Mouse (Mus musculus) ES-CJ7 (cell line): ENCODE measurements at regions not wholly inside any gene's neighbourhood (a gene's known extent, or its start where the extent isn't known, plus 50 kb on each side); places are given as distances from the start of the nearest gene placed in this dataset.
A peak's percentile ranks its signal among the peaks of the same experiment; 100 is the strongest.

Source experiments
- DNase-seq: peaks from one replicate; pipeline ENCODE4 v3.0.0; 2011; ENCODE audit warnings: low read depth, low spot score

- DNase-seq = no peak
These were observed 243.8 kb upstream of the Il12b start for GRCm38 (mm10) chr11:44156081-44156480.

GRCm38 (mm10) chr11:44156490-44157345 lies 243.1 kb upstream of the Il12b start:
- DNase-seq = no peak

GRCm38 (mm10) chr11:44158236-44158635 lies 241.6 kb upstream of the Il12b start:
- no peak for DNase-seq

GRCm38 (mm10) chr11:44161734-44162418 lies 238.0 kb upstream of the Il12b start:
- DNase-seq = no peak

- no peak for DNase-seq
These were observed 236.8 kb upstream of the Il12b start for GRCm38 (mm10) chr11:44163049-44163448.

- DNase-seq = no peak
These were observed 236.1 kb upstream of the Il12b start for GRCm38 (mm10) chr11:44163748-44164147.

- DNase-seq = no peak
These were observed 235.7 kb upstream of the Il12b start for GRCm38 (mm10) chr11:44164186-44164585.

- DNase-seq = no peak
These were observed 232.0 kb upstream of the Il12b start for GRCm38 (mm10) chr11:44167724-44168500.

- DNase-seq = no peak
These were observed 227.4 kb upstream of the Il12b start for GRCm38 (mm10) chr11:44172478-44172877.

GRCm38 (mm10) chr11:44173196-44173595 lies 226.7 kb upstream of the Il12b start:
- no peak for DNase-seq

GRCm38 (mm10) chr11:44174548-44174947 lies 225.3 kb upstream of the Il12b start:
- no peak for DNase-seq

- DNase-seq = no peak
These were observed 220.2 kb upstream of the Il12b start for GRCm38 (mm10) chr11:44179711-44180110.

- no peak for DNase-seq
These were observed 216.0 kb upstream of the Il12b start for GRCm38 (mm10) chr11:44183823-44184222.

GRCm38 (mm10) chr11:44185218-44185890 lies 214.5 kb upstream of the Il12b start:
- DNase-seq = no peak

GRCm38 (mm10) chr11:44188202-44188601 lies 211.7 kb upstream of the Il12b start:
- no peak for DNase-seq

GRCm38 (mm10) chr11:44193806-44194205 lies 206.1 kb upstream of the Il12b start:
- no peak for DNase-seq

GRCm38 (mm10) chr11:44202716-44203115 lies 197.1 kb upstream of the Il12b start:
- DNase-seq = no peak

- no peak for DNase-seq
These were observed 195.5 kb upstream of the Il12b start for GRCm38 (mm10) chr11:44204384-44204783.

GRCm38 (mm10) chr11:44206866-44207265 lies 193.0 kb upstream of the Il12b start:
- no peak for DNase-seq

- peak; percentile 76 for DNase-seq
These were observed 187.9 kb upstream of the Il12b start for GRCm38 (mm10) chr11:44211871-44212441.

- DNase-seq = no peak
These were observed 185.8 kb upstream of the Il12b start for GRCm38 (mm10) chr11:44214095-44214494.
